Comparison of ENCODE assay signal across 10 mouse cellular contexts in genomic region chr7:97446171-97446925, GRCm38 (mm10). TPM values are rescaled to one million over a fixed set of nuclear protein-coding genes. Genes with fewer than 3 reads are reported as not detected.
DNase-seq lines count a peak whose midpoint lies in the region; ATAC-seq and TF ChIP-seq lines count a peak whose summit lies in the region.
"Had no signal": no experiment of that assay in that cellular context is flagged by ENCODE, and none has a peak within 500 bp of the region (broad histone marks: within the 10 kb centered on the region; RNA-seq: fewer than 3 reads in every experiment).

No protein-coding gene starts in this region.

- peak; percentile 26 for DNase-seq in 416B (ENCODE audit: low read depth)
- DNase-seq in frontal cortex, adult 2 months (ENCODE audit: extremely low spot score in 1 of 2, low spot score in 1 of 2), result peak; percentile 90 to 94
- peak; percentile 90 to 93 for DNase-seq in layer of hippocampus, adult 2 months (ENCODE audit: low spot score in 2 of 2)
- DNase-seq in lung, postnatal 25 days (ENCODE audit: low spot score), result peak; percentile 84
- DNase-seq in right cerebral cortex, postnatal 4 days, result peak; percentile 95
- no peak for DNase-seq in B cell, adult 2 months

- 0 out of 2 replicates have a peak, but pooled peaks have one; percentile 2 for TF ChIP-seq CTCF in layer of hippocampus, adult 2 months (conservative IDR thresholded peaks at IDR 0.05)

- peak overlapping the region; percentile 95 for H3K27ac ChIP-seq in layer of hippocampus, adult 2 months
- H3K27ac ChIP-seq: macrophage had no signal

- H3K4me3 ChIP-seq in layer of hippocampus, adult 2 months, result no peak overlapping the region

- ATAC-seq in cerebellum, adult (ENCODE audit: insufficient number of reproducible peaks, low FRiP score, low TSS enrichment), result peak; percentile 72; the same call in 1 of the 2 replicates
- peak; percentile 55 to 58; a peak in 3 of 4 replicates for ATAC-seq in hematopoietic stem cell, adult 5-6 weeks (replicated peaks in 1 of 2; ENCODE audit: insufficient read depth in 1 of 2, low FRiP score in 2 of 2, low TSS enrichment in 1 of 2, low read depth in 1 of 2, poor library complexity in 2 of 2, severe bottlenecking in 2 of 2)

RNA-seq across cellular contexts. Expression of gene Kctd14, which starts 4.8 kb away (rescaled TPM):
- 6.2 and 6.4 TPM in 2 replicates for polyA plus RNA-seq in frontal cortex, adult 2 months (2012; rRNA removed)
- 4.1 and 4.6 TPM in 2 replicates for total RNA-seq in hematopoietic stem cell, adult 5-6 weeks (2017)
- 1 to 10 TPM; 4.7 to 5.3 TPM for total RNA-seq in layer of hippocampus, adult 2 months (2021)
- polyA plus RNA-seq: G1E had no signal

RNA-seq across cellular contexts. Expression of gene Thrsp, which starts 28.8 kb away (rescaled TPM):
- 34.7 and 44.7 TPM in 2 replicates for polyA plus RNA-seq in frontal cortex, adult 2 months (2012; rRNA removed)
- not detected in 2 replicates for total RNA-seq in hematopoietic stem cell, adult 5-6 weeks (2017)
- 10 to 100 TPM; 40.0 to 40.6 TPM for total RNA-seq in layer of hippocampus, adult 2 months (2021)
- polyA plus RNA-seq: G1E, macrophage had no signal

RNA-seq across cellular contexts. Expression of gene Ints4, which starts 34.4 kb away (rescaled TPM):
- 50.7 and 67.3 TPM in 2 replicates for polyA plus RNA-seq in frontal cortex, adult 2 months (2012; rRNA removed)
- total RNA-seq in hematopoietic stem cell, adult 5-6 weeks (2017), result 51.4 and 55.4 TPM in 2 replicates
- total RNA-seq in layer of hippocampus, adult 2 months (2021), result 10 to 100 TPM; 28.1 to 31.9 TPM

RNA-seq across cellular contexts. Expression of gene Ndufc2, which starts 46.5 kb away (rescaled TPM):
- polyA plus RNA-seq in frontal cortex, adult 2 months (2012; rRNA removed), result 247 and 298 TPM in 2 replicates
- 203 and 317 TPM in 2 replicates for total RNA-seq in hematopoietic stem cell, adult 5-6 weeks (2017)
- 100 to 1,000 TPM; 206 to 221 TPM for total RNA-seq in layer of hippocampus, adult 2 months (2021)

Comparison
In these comparisons a context has a peak if more than half of its experiments do, and no peak if none do; other contexts are left out.
1. DNase-seq: peak in 416B (single experiment), frontal cortex, adult 2 months (2 of 2), layer of hippocampus, adult 2 months (2 of 2), lung, postnatal 25 days (single experiment) and right cerebral cortex, postnatal 4 days (single experiment); none in B cell, adult 2 months (0 of 2).
2. RNA of gene Thrsp, which starts 28.8 kb away (total RNA-seq): 40.0 to 40.6 TPM in layer of hippocampus, adult 2 months; not detected in hematopoietic stem cell, adult 5-6 weeks; every median in the first group is over 10 times any median in the second.